Mouse (Mus musculus): ENCODE measurements around the gene Tbc1d2b. TPM values are rescaled to one million over a fixed set of nuclear protein-coding genes. Genes with fewer than 3 reads are reported as not detected.

The Tbc1d2b gene
- polyA plus RNA-seq, 1 experiment, result 2.9 TPM

- Histone ChIP-seq H3ac (ENCODE audit: control insufficient read depth, insufficient read length) (no peak overlapping the region), H3K79me2 (ENCODE audit: control insufficient read depth, insufficient read depth) (no peaks in the 10 kb centered on the region), H3K27me3 (ENCODE audit: control insufficient read depth, insufficient read depth, insufficient read length) (no peaks in the 10 kb centered on the region), H3K4me2 (ENCODE audit: low read depth) (no peak overlapping the region), H3K4me3 (no peak overlapping the region), H3K36me3 (ENCODE audit: control insufficient read depth, insufficient read depth) (peaks cover 3% of the 10 kb centered on the region)
- no peak for TF ChIP-seq TCF12 (IDR thresholded peaks at IDR 0.05; ENCODE audit: insufficient read depth, poor library complexity, severe bottlenecking)
- no peak for TF ChIP-seq MAX (IDR thresholded peaks at IDR 0.05; ENCODE audit: low read depth)
- no peak for TF ChIP-seq E2F4 (IDR thresholded peaks at IDR 0.05; ENCODE audit: insufficient read depth)
- TF ChIP-seq TCF3 (IDR thresholded peaks at IDR 0.05; ENCODE audit: insufficient read length, low read depth), result no peak
- no peak for TF ChIP-seq SRF (IDR thresholded peaks at IDR 0.05; ENCODE audit: control insufficient read depth, insufficient read length, low read depth)
- no peak for TF ChIP-seq REST (IDR thresholded peaks at IDR 0.05; ENCODE audit: insufficient read depth, insufficient read length)
- no peak for TF ChIP-seq CEBPB (IDR thresholded peaks at IDR 0.05; ENCODE audit: insufficient read depth, poor library complexity, severe bottlenecking)
- no peak for TF ChIP-seq POLR2AphosphoS2 (IDR thresholded peaks at IDR 0.05; ENCODE audit: insufficient read length, low read depth)
- TF ChIP-seq MYOG (IDR thresholded peaks at IDR 0.05; ENCODE audit: control insufficient read depth in 1 of 3, insufficient read depth in 1 of 3, insufficient read length in 2 of 3, low read depth in 2 of 3), result no peak
- no peak for TF ChIP-seq POLR2A (IDR thresholded peaks at IDR 0.05; ENCODE audit: insufficient read length, low read depth)
- TF ChIP-seq MYOD1 (IDR thresholded peaks at IDR 0.05; ENCODE audit: control insufficient read depth in 1 of 3, insufficient read length in 2 of 3, low read depth in 2 of 3), result no peak
Observed at GRCm38 (mm10) chr9:90173330-90173729, 97.3 kb downstream of the Tbc1d2b start.

DNA sequence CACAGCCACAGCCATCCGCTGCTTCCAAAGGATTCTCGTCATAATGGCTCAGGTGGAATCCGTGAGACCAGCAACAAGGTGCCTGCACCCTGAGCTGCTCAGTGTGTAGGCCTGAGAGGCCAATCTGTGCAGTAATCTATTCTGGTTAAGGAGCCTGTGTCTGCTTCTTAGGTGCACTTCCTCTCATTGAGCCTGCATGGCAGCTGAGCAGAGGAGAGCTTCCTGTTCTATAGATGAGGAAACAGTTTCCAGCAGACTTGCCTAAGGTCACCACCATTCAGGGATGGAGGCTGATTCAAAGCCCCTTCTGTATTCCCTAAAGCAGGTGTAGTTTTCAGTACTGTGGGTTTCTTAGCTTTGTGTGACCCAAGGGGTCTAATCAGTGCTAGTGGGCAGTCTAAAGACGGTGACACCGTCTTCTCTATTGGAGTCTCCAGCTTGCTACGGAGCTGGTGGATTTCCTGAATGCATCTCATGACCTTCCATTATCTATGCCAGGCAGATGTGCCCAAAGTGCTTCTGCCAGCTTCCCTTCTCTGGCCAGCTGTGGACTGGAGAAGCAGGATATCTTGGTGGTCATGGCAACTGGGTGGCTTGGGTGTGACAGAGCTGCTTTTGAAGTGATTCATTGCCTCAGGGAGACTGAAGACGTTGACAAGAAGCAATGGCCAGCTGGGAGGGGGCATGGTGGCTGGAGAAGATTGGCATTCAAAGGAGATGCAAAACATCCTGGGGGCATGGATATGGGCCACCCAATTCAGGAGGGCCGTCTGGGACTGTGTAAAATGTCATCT is 97.9 kb downstream of the Tbc1d2b start:
- no peaks in the 10 kb centered on the region for H3K27me3 ChIP-seq (ENCODE audit: control insufficient read depth, insufficient read depth, insufficient read length)
- H3K79me2 ChIP-seq (ENCODE audit: control insufficient read depth, insufficient read depth), result peaks cover 1% of the 10 kb centered on the region
- H3K36me3 ChIP-seq (ENCODE audit: control insufficient read depth, insufficient read depth), result peaks cover 3% of the 10 kb centered on the region
- TF ChIP-seq TCF3 (IDR thresholded peaks at IDR 0.05; ENCODE audit: insufficient read length, low read depth), result no peak
- TF ChIP-seq REST (IDR thresholded peaks at IDR 0.05; ENCODE audit: insufficient read depth, insufficient read length), result no peak
- TF ChIP-seq MYOG (IDR thresholded peaks at IDR 0.05; ENCODE audit: control insufficient read depth in 1 of 3, insufficient read depth in 1 of 3, insufficient read length in 2 of 3, low read depth in 2 of 3), result peak in 1 of 3 experiments; percentile 11
- no peak overlapping the region for H3ac ChIP-seq (ENCODE audit: control insufficient read depth, insufficient read length)
- H3K4me2 ChIP-seq (ENCODE audit: low read depth), result no peak overlapping the region
- H3K4me3 ChIP-seq, result no peak overlapping the region

DNA sequence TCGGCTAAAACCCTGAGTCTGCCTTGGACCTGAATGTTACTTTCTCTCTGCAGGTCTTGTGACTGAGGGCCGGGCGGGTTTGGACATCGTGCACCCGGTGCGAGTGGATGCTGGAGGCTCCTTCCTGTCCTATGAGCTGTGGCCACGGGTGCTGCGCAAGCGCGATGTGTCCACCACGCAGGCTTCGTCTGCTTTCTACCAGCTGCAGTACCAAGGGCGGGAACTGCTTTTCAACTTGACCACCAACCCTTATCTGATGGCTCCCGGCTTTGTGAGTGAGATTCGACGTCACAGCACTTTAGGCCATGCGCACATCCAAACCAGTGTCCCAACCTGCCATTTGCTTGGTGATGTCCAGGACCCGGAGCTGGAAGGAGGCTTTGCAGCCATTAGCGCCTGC is 99.2 kb downstream of the Tbc1d2b start:
- H3K27me3 ChIP-seq (ENCODE audit: control insufficient read depth, insufficient read depth, insufficient read length), result no peaks in the 10 kb centered on the region
- no peak overlapping the region for H3ac ChIP-seq (ENCODE audit: control insufficient read depth, insufficient read length)
- peaks cover 3% of the 10 kb centered on the region for H3K36me3 ChIP-seq (ENCODE audit: control insufficient read depth, insufficient read depth)
- no peak for TF ChIP-seq TCF3 (IDR thresholded peaks at IDR 0.05; ENCODE audit: insufficient read length, low read depth)
- TF ChIP-seq E2F4 (IDR thresholded peaks at IDR 0.05; ENCODE audit: insufficient read depth), result no peak
- no peak for TF ChIP-seq POLR2AphosphoS2 (IDR thresholded peaks at IDR 0.05; ENCODE audit: insufficient read length, low read depth)
- TF ChIP-seq USF1 (IDR thresholded peaks at IDR 0.05; ENCODE audit: low read depth), result no peak
- no peak for TF ChIP-seq MYOD1 (IDR thresholded peaks at IDR 0.05; ENCODE audit: control insufficient read depth in 1 of 3, insufficient read length in 2 of 3, low read depth in 2 of 3)
- TF ChIP-seq TCF12 (IDR thresholded peaks at IDR 0.05; ENCODE audit: insufficient read depth, poor library complexity, severe bottlenecking), result no peak
- no peak for TF ChIP-seq POLR2A (IDR thresholded peaks at IDR 0.05; ENCODE audit: insufficient read length, low read depth)
- TF ChIP-seq CEBPB (IDR thresholded peaks at IDR 0.05; ENCODE audit: insufficient read depth, poor library complexity, severe bottlenecking), result no peak
- no peak for TF ChIP-seq MAX (IDR thresholded peaks at IDR 0.05; ENCODE audit: low read depth)
- TF ChIP-seq MYOG (IDR thresholded peaks at IDR 0.05; ENCODE audit: control insufficient read depth in 1 of 3, insufficient read depth in 1 of 3, insufficient read length in 2 of 3, low read depth in 2 of 3), result no peak
- TF ChIP-seq REST (IDR thresholded peaks at IDR 0.05; ENCODE audit: insufficient read depth, insufficient read length), result no peak
- no peak for TF ChIP-seq SRF (IDR thresholded peaks at IDR 0.05; ENCODE audit: control insufficient read depth, insufficient read length, low read depth)
- no peak overlapping the region for H3K4me3 ChIP-seq
- H3K4me2 ChIP-seq (ENCODE audit: low read depth), result no peak overlapping the region
- peaks cover 6% of the 10 kb centered on the region for H3K79me2 ChIP-seq (ENCODE audit: control insufficient read depth, insufficient read depth)

GRCm38 (mm10) chr9:90169965-90170364 is 100.6 kb downstream of the Tbc1d2b start:
- Histone ChIP-seq H3K4me3 (no peak overlapping the region), H3K27me3 (ENCODE audit: control insufficient read depth, insufficient read depth, insufficient read length) (no peaks in the 10 kb centered on the region), H3K79me2 (ENCODE audit: control insufficient read depth, insufficient read depth) (peaks cover 13% of the 10 kb centered on the region), H3K4me2 (ENCODE audit: low read depth) (no peak overlapping the region), H3ac (ENCODE audit: control insufficient read depth, insufficient read length) (no peak overlapping the region), H3K36me3 (ENCODE audit: control insufficient read depth, insufficient read depth) (peaks cover 3% of the 10 kb centered on the region)
- TF ChIP-seq CEBPB (IDR thresholded peaks at IDR 0.05; ENCODE audit: insufficient read depth, poor library complexity, severe bottlenecking) (no peak), MYOG (IDR thresholded peaks at IDR 0.05; ENCODE audit: control insufficient read depth in 1 of 3, insufficient read depth in 1 of 3, insufficient read length in 2 of 3, low read depth in 2 of 3) (no peak), POLR2A (IDR thresholded peaks at IDR 0.05; ENCODE audit: insufficient read length, low read depth) (no peak), TCF3 (IDR thresholded peaks at IDR 0.05; ENCODE audit: insufficient read length, low read depth) (no peak), TCF12 (IDR thresholded peaks at IDR 0.05; ENCODE audit: insufficient read depth, poor library complexity, severe bottlenecking) (no peak), REST (IDR thresholded peaks at IDR 0.05; ENCODE audit: insufficient read depth, insufficient read length) (no peak), MYOD1 (IDR thresholded peaks at IDR 0.05; ENCODE audit: control insufficient read depth in 1 of 3, insufficient read length in 2 of 3, low read depth in 2 of 3) (no peak), SRF (IDR thresholded peaks at IDR 0.05; ENCODE audit: control insufficient read depth, insufficient read length, low read depth) (no peak), POLR2AphosphoS2 (IDR thresholded peaks at IDR 0.05; ENCODE audit: insufficient read length, low read depth) (no peak)
